Mouse (Mus musculus) embryonic facial prominence, embryonic 12.5 days (tissue): Measurements from ENCODE around the gene Llgl2. TPM values are rescaled to one million over a fixed set of nuclear protein-coding genes. Genes with fewer than 3 reads are reported as not detected.
A peak's percentile ranks its signal among the peaks of the same experiment; 100 is the strongest.

ENCODE experiments used
- ATAC-seq: fragments of 200-750 bp; cut with Nextera tagmentation; 2 replicates; pipeline ENCODE4 v1.8.0; 2017; ENCODE audit not compliant: insufficient number of reproducible peaks, insufficient read depth, low FRiP score, low TSS enrichment
- H3K27ac ChIP-seq: fragments of 300-500 bp; sonication (generic); 2 replicates; pipeline ENCODE4 v1.5.1; 2016; ENCODE audit warnings: mild to moderate bottlenecking
- H3K27me3 ChIP-seq: fragments of 300-500 bp; sonication (generic); 2 replicates; pipeline ENCODE4 v1.6.1; 2016; ENCODE audit warnings: mild to moderate bottlenecking, moderate library complexity
- H3K36me3 ChIP-seq: fragments of 300-500 bp; sonication (generic); 2 replicates; pipeline ENCODE4 v1.6.1; 2016; ENCODE audit warnings: mild to moderate bottlenecking
- H3K4me1 ChIP-seq: fragments of 300-500 bp; sonication (generic); 2 replicates; pipeline ENCODE4 v1.6.1; 2016
- H3K4me2 ChIP-seq: fragments of 300-500 bp; sonication (generic); replicated peaks from 2 replicates; pipeline ENCODE4 v1.6.1; 2016; ENCODE audit warnings: mild to moderate bottlenecking, moderate library complexity
- H3K4me3 ChIP-seq: fragments of 300-500 bp; sonication (generic); 2 replicates; pipeline ENCODE4 v1.5.1; 2016; ENCODE audit warnings: mild to moderate bottlenecking
- H3K9ac ChIP-seq: fragments of 300-500 bp; sonication (generic); 2 replicates; pipeline ENCODE4 v1.6.1; 2016; ENCODE audit warnings: mild to moderate bottlenecking, moderate library complexity
- H3K9me3 ChIP-seq: fragments of 300-500 bp; sonication (generic); 2 replicates; pipeline ENCODE4 v1.6.1; 2016; ENCODE audit warnings: mild to moderate bottlenecking, moderate library complexity
- WGBS: fragments of 180-500 bp; shearing (Covaris S2); methylation state at CpG from one replicate; pipeline ENCODE4 v1.1.7; 2016; 5-methylcytosine and 5-hydroxymethylcytosine counted together
- polyA plus RNA-seq: library from polyadenylated mRNA; unstranded; fragments of >200 nt; fragmentation: Nextera tagmentation; extraction: Ambion mirVana; gene quantifications from 2 replicates; pipeline ENCODE4 v1.2.1, GENCODE M21; 2016

Gene Llgl2
- polyA plus RNA-seq, 1 experiment from 2014 or later: 8.8 TPM

DNA sequence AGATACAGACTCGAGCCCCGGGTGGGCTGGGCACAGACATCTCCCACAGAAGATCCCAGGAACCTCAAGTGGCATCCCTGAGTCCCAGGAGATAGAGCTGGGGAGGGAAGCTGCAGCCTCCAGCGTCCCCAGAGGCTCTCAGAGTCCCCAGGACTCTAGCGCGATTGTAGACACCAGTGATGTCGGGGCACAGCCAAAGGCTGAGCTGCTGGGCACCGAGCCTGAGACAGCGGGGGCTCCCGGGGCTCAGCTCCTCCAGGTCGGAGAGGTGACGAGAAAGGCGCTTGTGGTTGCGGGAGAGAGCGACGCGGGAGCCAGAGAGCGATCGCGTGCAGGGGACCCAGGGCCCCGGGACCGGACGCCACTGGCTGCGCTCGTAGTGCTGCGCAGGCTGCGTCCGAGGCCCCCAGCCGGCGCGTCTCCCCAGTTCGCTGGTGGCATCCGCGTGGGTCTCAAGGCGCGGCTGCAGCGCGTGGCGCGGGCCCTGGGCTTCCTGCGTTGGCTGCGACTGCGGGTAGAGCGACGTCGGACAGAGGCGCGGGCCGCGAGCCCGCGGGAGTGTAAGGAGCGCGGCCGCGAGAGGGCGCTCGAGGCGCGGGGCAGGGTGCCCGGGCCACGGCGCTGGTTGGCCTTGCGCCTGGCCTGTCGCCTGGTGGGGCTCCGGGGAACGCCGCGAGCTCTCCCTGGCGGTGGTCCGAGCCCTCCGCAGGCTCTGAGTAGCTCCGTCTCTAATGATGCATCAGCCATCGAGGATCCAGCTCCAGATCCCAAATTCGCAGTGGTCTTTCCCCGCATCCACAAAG is 35.5 kb downstream of the Llgl2 start:
- ATAC-seq: peak; percentile 80; the same call in 1 of the 2 replicates
- H3K9me3 ChIP-seq: no peaks in the 10 kb centered on the region
- H3K36me3 ChIP-seq: no peaks in the 10 kb centered on the region
- peak overlapping the region; percentile 49 for H3K9ac ChIP-seq
- 2% methylated on average over 69 of the region's 75 CpGs for WGBS
- H3K4me2 ChIP-seq: peak overlapping the region; percentile 59
- peak overlapping the region; percentile 35 for H3K4me3 ChIP-seq
- H3K4me1 ChIP-seq: peaks cover 10% of the 10 kb centered on the region; the same call in 1 of the 2 replicates
- no peak overlapping the region for H3K27ac ChIP-seq
- H3K27me3 ChIP-seq: peaks cover 68% of the 10 kb centered on the region

DNA sequence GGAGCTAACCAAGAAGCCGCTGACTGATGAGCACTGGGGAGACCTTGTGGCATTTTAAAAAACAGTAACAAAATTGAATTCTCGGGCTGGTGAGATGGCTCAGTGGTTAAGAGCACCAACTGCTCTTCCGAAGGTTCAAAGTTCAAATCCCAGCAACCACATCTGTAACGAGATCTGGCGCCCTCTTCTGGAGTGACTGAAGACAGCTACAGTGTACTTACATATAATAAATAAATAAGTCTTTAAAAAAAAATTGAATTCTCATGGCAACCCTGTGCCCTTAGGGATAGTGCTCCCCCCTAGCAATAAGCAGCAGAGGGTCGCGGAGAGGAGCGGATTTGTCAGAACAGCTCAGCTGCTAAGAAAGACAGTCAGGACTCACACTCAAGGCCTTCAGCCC is 40.0 kb downstream of the Llgl2 start:
- Histone ChIP-seq H3K9me3 (no peaks in the 10 kb centered on the region), H3K4me1 (0 out of 2 replicates have a peak, but pooled peaks cover 5% of the 10 kb centered on the region), H3K4me2 (no peak overlapping the region), H3K4me3 (no peak overlapping the region), H3K27me3 (peaks cover 37% of the 10 kb centered on the region), H3K9ac (no peak overlapping the region), H3K36me3 (no peaks in the 10 kb centered on the region), H3K27ac (no peak overlapping the region)
- no peak for ATAC-seq
- WGBS: 84% methylated on average over 8 of the region's 8 CpGs

DNA sequence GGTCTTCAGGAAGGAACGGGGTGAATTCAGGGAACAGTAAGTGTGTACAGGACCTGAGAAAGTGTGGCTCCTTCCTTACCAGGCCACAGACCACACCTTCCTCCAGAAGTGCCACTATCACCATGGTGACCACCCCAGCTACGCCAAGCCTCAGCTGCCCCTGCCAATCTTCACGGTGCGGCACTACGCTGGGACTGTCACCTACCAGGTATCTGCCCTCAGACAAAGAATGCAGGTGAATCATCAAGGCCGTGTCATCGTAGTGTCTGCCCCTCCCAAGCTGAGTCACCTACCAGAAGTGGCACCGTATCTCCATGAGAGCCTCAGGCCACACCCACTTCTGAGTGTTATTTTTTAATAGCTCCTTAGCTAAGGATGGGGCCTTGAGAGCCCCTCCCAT is 45.5 kb downstream of the Llgl2 start:
- H3K27me3 ChIP-seq: 0 out of 2 replicates have a peak, but pooled peaks cover 4% of the 10 kb centered on the region
- no peaks in the 10 kb centered on the region for H3K4me1 ChIP-seq
- H3K27ac ChIP-seq: no peak overlapping the region
- no peak overlapping the region for H3K9ac ChIP-seq
- H3K36me3 ChIP-seq: no peaks in the 10 kb centered on the region
- ATAC-seq: no peak
- no peak overlapping the region for H3K4me2 ChIP-seq
- H3K9me3 ChIP-seq: no peaks in the 10 kb centered on the region
- 91% methylated on average over 8 of the region's 8 CpGs for WGBS
- H3K4me3 ChIP-seq: no peak overlapping the region

DNA sequence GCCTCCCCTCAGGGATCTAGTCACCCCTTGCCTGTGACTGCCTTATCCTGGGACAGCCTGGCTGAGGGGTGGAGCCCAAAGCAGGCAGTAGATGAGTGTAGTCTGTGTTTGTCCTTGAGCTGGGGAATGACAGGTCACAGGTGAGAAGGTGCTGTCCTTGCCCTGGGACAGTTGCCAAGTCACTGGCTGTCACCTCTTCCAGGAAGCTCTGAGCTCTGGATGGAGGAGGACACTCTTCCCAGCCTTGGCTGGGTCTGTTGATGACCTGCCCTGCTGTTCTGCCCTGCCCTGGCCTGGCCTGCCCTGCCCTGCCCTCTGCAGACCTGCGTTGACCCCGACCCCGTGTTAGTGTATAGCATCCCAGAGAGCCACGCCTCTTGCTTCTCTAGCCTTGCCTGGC is 48.6 kb downstream of the Llgl2 start:
- Histone ChIP-seq H3K27me3 (no peaks in the 10 kb centered on the region), H3K27ac (no peak overlapping the region), H3K4me3 (no peak overlapping the region), H3K36me3 (no peaks in the 10 kb centered on the region), H3K9me3 (no peaks in the 10 kb centered on the region), H3K4me2 (no peak overlapping the region), H3K4me1 (no peaks in the 10 kb centered on the region), H3K9ac (no peak overlapping the region)
- 73% methylated on average over 4 of the region's 4 CpGs for WGBS
- ATAC-seq: no peak

DNA sequence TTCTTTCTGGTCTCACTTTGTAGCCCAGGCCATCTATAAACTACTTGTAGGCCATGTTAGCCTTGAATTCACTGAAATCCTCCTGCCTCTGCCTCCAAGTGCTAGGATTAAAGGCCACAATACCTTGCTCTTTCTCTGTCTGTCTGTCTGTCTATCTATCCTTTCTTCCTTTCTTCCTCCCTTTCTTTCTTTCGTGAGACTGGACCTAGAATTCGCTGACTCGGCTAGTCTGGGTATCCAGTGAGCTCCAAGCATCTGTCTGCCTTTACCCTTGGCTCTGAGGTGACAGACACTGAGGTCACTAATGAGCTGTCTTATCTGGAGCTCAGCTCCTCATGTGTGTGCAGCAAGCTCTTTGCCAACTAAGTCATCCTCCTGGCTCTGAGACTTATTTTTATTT is 52.1 kb downstream of the Llgl2 start:
- no peaks in the 10 kb centered on the region for H3K4me1 ChIP-seq
- H3K27me3 ChIP-seq: no peaks in the 10 kb centered on the region
- H3K36me3 ChIP-seq: no peaks in the 10 kb centered on the region
- H3K27ac ChIP-seq: no peak overlapping the region
- no peak overlapping the region for H3K4me3 ChIP-seq
- 94% methylated on average over 3 of the region's 3 CpGs for WGBS
- ATAC-seq: no peak
- no peaks in the 10 kb centered on the region for H3K9me3 ChIP-seq
- no peak overlapping the region for H3K4me2 ChIP-seq
- H3K9ac ChIP-seq: no peak overlapping the region

DNA sequence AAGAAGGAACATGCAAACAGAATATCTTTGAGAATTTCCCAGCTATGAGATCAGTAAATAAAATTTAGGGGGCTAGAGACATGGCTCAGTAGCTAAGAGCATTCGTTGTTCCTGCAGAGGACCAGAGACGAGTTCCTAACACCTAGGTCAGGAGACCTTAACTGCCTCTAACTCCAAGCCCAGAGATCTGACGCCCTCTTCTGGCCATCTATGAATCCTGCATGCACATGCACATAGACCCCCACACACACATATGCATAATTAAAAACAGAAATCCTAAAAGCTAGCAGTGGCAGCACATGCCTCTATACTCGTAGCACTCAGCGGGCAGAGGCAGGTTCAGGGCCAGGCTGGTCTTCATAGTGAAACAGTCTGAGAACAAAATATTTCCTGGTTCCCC is 52.6 kb downstream of the Llgl2 start:
- no peaks in the 10 kb centered on the region for H3K36me3 ChIP-seq
- H3K4me3 ChIP-seq: no peak overlapping the region
- no peaks in the 10 kb centered on the region for H3K9me3 ChIP-seq
- WGBS: 64% methylated on average over 5 of the region's 5 CpGs
- no peak overlapping the region for H3K27ac ChIP-seq
- no peak overlapping the region for H3K4me2 ChIP-seq
- H3K4me1 ChIP-seq: no peaks in the 10 kb centered on the region
- no peaks in the 10 kb centered on the region for H3K27me3 ChIP-seq
- no peak for ATAC-seq
- H3K9ac ChIP-seq: no peak overlapping the region

DNA sequence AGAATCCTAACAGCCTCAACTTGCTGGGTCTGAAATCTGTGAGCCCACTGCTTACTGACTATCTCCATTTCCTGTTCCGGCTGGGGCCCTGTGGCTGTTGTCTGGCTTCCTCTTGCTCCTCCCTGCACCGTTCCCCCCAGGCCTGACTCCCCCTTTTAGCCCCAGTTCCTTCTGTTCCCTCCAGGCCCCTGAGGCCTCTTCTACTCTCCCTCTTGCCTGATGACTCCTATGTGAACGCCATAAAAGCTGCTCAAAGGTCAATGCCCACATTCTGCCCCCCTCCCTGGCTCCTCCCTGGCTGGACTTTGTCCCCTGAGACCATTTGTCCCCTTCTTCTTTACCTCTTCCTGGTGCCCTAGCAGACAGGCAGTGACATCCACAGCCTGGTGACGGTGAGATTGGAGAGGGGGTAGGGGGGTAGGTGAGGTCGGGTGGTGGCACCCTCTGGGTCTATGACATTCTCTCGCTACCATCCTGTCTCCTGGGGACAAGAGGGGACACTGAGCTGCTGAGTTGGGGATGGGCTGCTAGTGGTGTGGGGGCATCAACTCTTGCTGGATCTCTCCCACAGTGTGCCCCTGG is 53.4 kb downstream of the Llgl2 start:
- ATAC-seq: no peak
- no peak overlapping the region for H3K4me2 ChIP-seq
- H3K4me1 ChIP-seq: no peaks in the 10 kb centered on the region
- no peak overlapping the region for H3K27ac ChIP-seq
- no peaks in the 10 kb centered on the region for H3K27me3 ChIP-seq
- H3K36me3 ChIP-seq: no peaks in the 10 kb centered on the region
- WGBS: 59% methylated on average over 6 of the region's 6 CpGs
- no peak overlapping the region; the same call in 1 of the 2 replicates for H3K9ac ChIP-seq
- no peak overlapping the region for H3K4me3 ChIP-seq
- H3K9me3 ChIP-seq: no peaks in the 10 kb centered on the region

DNA sequence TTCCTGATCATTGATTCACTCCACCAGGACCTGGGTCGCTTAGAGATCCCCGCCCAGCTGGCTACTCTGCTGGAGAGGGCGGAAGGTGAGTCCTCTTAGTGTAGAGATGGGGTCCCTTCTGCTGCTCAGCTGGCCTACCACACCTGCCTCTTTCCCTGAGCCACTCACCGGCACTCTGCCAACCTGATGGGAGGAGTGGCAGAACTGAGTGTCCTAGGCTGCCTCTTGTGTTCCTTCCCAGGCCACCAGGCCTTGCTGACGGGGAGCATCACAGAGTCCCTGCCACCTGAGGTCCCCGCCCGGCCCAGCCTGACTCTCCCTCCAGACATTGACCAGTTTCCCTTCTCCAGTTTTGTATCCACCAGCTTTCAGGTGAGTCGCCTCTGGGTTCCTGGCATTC is 54.2 kb downstream of the Llgl2 start:
- no peak for ATAC-seq
- no peak overlapping the region for H3K9ac ChIP-seq
- H3K27ac ChIP-seq: no peak overlapping the region
- H3K4me2 ChIP-seq: no peak overlapping the region
- no peaks in the 10 kb centered on the region for H3K9me3 ChIP-seq
- H3K4me3 ChIP-seq: no peak overlapping the region
- WGBS: 76% methylated on average over 8 of the region's 8 CpGs
- H3K4me1 ChIP-seq: no peaks in the 10 kb centered on the region
- H3K27me3 ChIP-seq: peaks cover 7% of the 10 kb centered on the region
- no peaks in the 10 kb centered on the region for H3K36me3 ChIP-seq

DNA sequence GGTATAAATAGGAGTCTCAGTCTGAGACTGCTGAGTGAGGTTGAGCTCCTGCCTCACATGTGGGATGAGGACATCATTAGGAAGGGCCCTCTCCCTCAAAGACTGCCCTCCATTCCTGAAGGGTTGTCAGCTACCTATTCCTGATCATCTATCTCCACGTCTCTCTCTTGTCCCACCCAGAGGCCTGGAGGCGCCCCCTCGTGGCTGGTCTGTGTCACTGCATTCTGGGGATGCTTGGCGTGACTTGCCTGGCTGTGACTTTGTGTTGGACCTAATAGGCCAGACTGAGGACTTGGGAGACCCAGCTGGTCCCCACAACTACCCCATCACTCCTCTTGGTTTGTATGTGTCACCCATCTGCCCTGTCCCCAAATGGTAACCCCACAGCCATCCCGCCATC is 57.2 kb downstream of the Llgl2 start:
- 23% methylated on average over 5 of the region's 5 CpGs for WGBS
- no peaks in the 10 kb centered on the region for H3K4me1 ChIP-seq
- no peak overlapping the region for H3K9ac ChIP-seq
- ATAC-seq: no peak
- H3K36me3 ChIP-seq: no peaks in the 10 kb centered on the region
- H3K9me3 ChIP-seq: no peaks in the 10 kb centered on the region
- H3K4me2 ChIP-seq: no peak overlapping the region
- H3K27ac ChIP-seq: no peak overlapping the region
- H3K4me3 ChIP-seq: no peak overlapping the region
- peaks cover 22% of the 10 kb centered on the region for H3K27me3 ChIP-seq

DNA sequence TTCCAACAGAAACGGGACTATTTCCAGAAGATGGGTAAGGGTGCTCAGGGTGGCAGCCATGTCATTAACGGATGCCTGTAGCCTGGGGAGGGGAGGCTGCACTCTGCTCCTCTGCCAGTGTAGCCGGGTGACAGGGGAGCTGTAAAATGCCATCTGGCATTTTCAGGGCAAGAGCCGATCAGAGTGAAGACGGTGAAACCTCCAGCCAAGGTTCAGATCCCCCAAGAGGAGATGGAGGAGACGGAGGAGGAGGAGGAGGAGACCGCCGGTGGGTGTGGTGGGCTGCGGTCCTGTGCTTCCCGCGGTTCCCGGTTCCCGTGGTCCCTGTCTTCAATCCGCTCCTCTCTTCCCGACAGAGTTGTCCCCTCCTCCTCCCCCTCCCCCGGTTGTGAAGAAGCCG is 59.4 kb downstream of the Llgl2 start:
- no peak overlapping the region for H3K4me3 ChIP-seq
- 32% methylated on average over 15 of the region's 17 CpGs for WGBS
- H3K9me3 ChIP-seq: no peaks in the 10 kb centered on the region
- no peak overlapping the region for H3K4me2 ChIP-seq
- ATAC-seq: no peak
- no peak overlapping the region for H3K27ac ChIP-seq
- peaks cover 22% of the 10 kb centered on the region for H3K27me3 ChIP-seq
- H3K9ac ChIP-seq: no peak overlapping the region; the same call in 1 of the 2 replicates
- H3K4me1 ChIP-seq: no peaks in the 10 kb centered on the region
- no peaks in the 10 kb centered on the region for H3K36me3 ChIP-seq

DNA sequence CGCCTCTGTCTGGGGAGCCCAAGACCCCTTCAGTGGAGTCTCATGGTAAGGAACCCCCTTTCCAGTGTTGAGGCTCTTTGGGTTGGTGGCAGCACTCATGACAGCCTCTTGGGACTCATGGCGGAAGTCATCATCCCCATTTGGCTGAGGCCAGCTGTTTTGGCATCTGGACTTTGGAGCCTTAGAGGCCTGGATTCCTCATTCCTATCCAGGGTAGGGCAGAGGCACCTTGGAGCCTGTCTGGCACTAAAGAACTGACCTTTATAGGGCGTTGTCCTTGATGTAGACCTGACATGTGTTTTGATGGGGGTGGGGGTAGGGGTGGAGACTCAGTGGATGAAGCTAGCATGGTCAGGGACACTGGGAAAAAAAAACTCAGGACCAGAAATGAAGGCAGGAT is 60.5 kb downstream of the Llgl2 start:
- Histone ChIP-seq H3K36me3 (no peaks in the 10 kb centered on the region), H3K4me2 (no peak overlapping the region), H3K9ac (no peak overlapping the region), H3K27me3 (peaks cover 22% of the 10 kb centered on the region), H3K27ac (no peak overlapping the region), H3K9me3 (no peaks in the 10 kb centered on the region), H3K4me1 (no peaks in the 10 kb centered on the region), H3K4me3 (no peak overlapping the region)
- WGBS: 87% methylated on average over 3 of the region's 3 CpGs
- no peak for ATAC-seq

DNA sequence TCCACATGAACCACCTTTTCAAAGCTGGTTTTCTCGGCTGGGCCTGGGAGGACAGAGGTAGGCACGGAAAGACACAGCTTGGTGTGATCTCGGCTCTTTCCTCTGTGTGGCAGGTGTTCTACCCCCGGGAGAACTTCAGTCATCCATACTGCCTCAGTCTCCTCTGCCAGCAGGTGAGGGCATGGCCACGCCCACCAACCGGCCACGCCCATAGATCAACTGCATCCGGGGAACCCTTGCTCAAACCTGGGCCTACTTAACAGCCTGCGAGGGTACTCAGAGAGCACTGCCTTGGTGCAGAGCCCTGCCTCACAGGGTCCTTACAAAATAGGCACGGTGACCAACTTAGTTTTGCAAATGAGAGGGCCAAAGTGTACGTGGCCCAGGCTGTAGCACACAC is 61.4 kb downstream of the Llgl2 start:
- Histone ChIP-seq H3K9me3 (no peaks in the 10 kb centered on the region), H3K4me3 (no peak overlapping the region), H3K9ac (no peak overlapping the region), H3K4me2 (no peak overlapping the region), H3K27ac (no peak overlapping the region), H3K36me3 (no peaks in the 10 kb centered on the region), H3K27me3 (peaks cover 22% of the 10 kb centered on the region), H3K4me1 (no peaks in the 10 kb centered on the region)
- WGBS: 73% methylated on average over 11 of the region's 11 CpGs
- no peak for ATAC-seq
